Mouse (Mus musculus) spleen, adult 2 months (tissue): Measurements from ENCODE around the gene Tmem136. TPM values are rescaled to one million over a fixed set of nuclear protein-coding genes. Genes with fewer than 3 reads are reported as not detected.

Source experiments
- DNase-seq, 2 experiments: peaks; one replicate each; pipeline versions ENCODE4 v3.0.0 to v3.0.0-alpha.2; 2012 to 2021; ENCODE audit warnings: low spot score in 2 of 2, low read depth in 1 of 2
- H3K27ac ChIP-seq: fragments of 200-500 bp; 2 replicates; pipeline ENCODE4 v1.5.1; 2012; ENCODE audit warnings: low read length, inconsistent platforms; ENCODE audit not compliant: insufficient read depth
- H3K27me3 ChIP-seq: fragments of 200-500 bp; 2 replicates; pipeline ENCODE4 v1.6.1; 2012; ENCODE audit warnings: mild to moderate bottlenecking, moderate library complexity, low read length, inconsistent platforms; ENCODE audit not compliant: control insufficient read depth, insufficient read depth
- H3K36me3 ChIP-seq: fragments of 200-500 bp; 2 replicates; pipeline ENCODE4 v1.6.1; 2012; ENCODE audit warnings: mild to moderate bottlenecking, low read length, inconsistent platforms; ENCODE audit not compliant: control insufficient read depth, insufficient read depth
- H3K4me1 ChIP-seq: fragments of 200-500 bp; 2 replicates; pipeline ENCODE4 v1.6.1; 2011; ENCODE audit warnings: inconsistent platforms; ENCODE audit not compliant: control insufficient read depth, insufficient read depth, insufficient read length
- H3K4me3 ChIP-seq: fragments of 200-500 bp; 2 replicates; pipeline ENCODE4 v1.5.1; 2011; ENCODE audit warnings: mild to moderate bottlenecking, inconsistent platforms; ENCODE audit not compliant: insufficient read depth, insufficient read length; ENCODE audit errors: extremely low read depth
- CTCF ChIP-seq: fragments of 200-500 bp; IDR thresholded peaks from 2 replicates; pipeline ENCODE4 v1.5.1; 2011; ENCODE audit warnings: mild to moderate bottlenecking, inconsistent platforms; ENCODE audit not compliant: insufficient read depth, insufficient read length, insufficient replicate concordance; ENCODE audit errors: extremely low read depth
- POLR2A ChIP-seq: fragments of 200-500 bp; IDR thresholded peaks from 2 replicates; pipeline ENCODE4 v1.6.1; 2011; ENCODE audit warnings: low read depth, low read length, inconsistent platforms
- WGBS: fragments of 180-500 bp; shearing (Covaris S2); methylation state at CpG from one replicate; pipeline ENCODE4 v1.1.7; 2018; 5-methylcytosine and 5-hydroxymethylcytosine counted together
- polyA plus RNA-seq: library from polyadenylated mRNA; depleted of rRNA; stranded (reverse); fragments of >200 nt; gene quantifications from 2 replicates; pipeline ENCODE4 v1.2.3, GENCODE M21; 2012; rRNA removed

The Tmem136 gene
- polyA plus RNA-seq, 1 experiment: 0.60 TPM

DNA sequence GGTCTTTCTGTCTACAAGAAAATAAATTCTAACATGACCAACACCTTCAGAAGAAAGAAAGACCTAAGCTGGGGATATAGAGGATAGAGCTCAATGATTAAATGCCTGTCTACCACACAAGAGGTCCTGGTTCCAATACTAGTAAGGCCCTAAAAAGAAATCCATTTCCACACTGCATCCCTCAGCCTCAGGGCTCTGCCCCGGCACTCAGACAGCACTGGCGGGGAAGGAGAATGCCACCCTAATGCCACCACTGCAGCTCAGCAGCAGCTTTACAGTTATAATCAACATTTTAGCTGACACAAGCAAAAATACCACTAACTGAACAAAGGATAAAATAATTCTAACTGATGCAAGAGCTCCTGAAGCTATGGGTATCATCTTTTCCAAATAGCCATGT, 46.2 kb downstream of the Tmem136 start:
- TF ChIP-seq CTCF (no peak), POLR2A (no peak)
- Histone ChIP-seq H3K4me3 (no peak overlapping the region), H3K27ac (no peak overlapping the region), H3K27me3 (no peaks in the 10 kb centered on the region), H3K4me1 (no peaks in the 10 kb centered on the region), H3K36me3 (no peaks in the 10 kb centered on the region)
- DNase-seq: no peak
- 92% methylated on average over 2 of the region's 2 CpGs for WGBS

DNA sequence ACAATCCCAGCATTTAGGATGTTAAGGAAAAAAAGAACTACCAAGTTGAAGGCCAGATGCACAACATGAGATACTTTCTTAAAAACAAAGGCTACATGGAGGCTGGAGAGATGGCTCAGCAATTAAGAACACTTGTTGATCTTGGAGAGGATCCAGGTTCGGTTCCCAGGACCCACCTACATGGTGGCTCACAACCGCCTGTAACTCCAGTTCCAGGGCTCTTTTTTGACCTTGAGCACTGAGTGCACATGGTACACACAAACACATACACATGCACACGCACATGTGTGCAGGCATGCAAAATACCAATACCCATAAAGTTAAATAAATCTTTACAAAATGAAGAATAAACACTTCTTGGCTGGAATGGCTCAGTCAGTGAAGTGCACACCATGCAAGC, 48.5 kb downstream of the Tmem136 start:
- H3K27ac ChIP-seq: no peak overlapping the region
- H3K4me3 ChIP-seq: no peak overlapping the region
- no peaks in the 10 kb centered on the region for H3K4me1 ChIP-seq
- DNase-seq: no peak
- TF ChIP-seq POLR2A: no peak
- TF ChIP-seq CTCF: no peak
- H3K36me3 ChIP-seq: no peaks in the 10 kb centered on the region
- 89% methylated on average over 3 of the region's 3 CpGs for WGBS
- H3K27me3 ChIP-seq: no peaks in the 10 kb centered on the region

DNA sequence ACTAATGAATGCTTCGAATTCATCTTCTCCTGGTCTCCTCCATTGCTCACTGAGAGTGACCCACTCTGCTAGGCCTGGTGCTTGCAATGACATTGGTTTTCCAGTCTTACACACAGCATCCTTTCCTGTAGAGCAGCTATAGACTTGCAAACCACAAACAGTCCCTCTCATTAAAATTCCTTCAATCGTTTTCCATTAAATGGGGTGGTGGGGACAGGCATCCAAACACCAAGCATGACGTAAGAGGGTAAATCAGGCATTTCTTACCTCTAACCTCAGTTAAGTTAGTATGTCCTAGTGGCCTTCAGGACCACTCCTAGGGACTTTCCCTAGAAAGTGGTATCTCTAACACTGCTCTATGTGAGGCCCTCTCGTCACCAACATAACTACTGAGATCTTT, 51.1 kb downstream of the Tmem136 start:
- 91% methylated on average over 4 of the region's 4 CpGs for WGBS
- no peak for TF ChIP-seq CTCF
- no peak for TF ChIP-seq POLR2A

DNA sequence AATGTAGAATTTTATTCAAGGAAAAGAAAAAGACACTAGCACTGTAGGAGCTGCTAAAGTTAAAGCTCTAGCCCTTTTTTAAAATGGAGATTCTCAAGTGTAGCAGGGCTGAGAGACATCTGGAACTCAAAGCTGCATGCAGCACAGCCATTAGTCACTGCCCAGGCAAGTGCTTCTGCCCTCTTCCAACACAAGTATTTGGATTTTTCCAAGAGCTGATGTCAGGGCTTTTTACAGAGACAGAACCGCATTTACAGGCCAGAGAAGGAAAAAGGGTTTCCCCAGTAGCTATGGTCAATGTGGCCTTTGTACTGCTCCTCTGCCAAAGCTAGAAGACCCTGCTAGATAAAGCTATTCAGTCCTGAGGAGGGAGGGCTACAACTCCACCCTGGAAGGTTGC, 54.8 kb downstream of the Tmem136 start:
- no peak overlapping the region for H3K27ac ChIP-seq
- no peaks in the 10 kb centered on the region for H3K27me3 ChIP-seq
- TF ChIP-seq POLR2A (no peak), CTCF (no peak)
- H3K4me1 ChIP-seq: no peaks in the 10 kb centered on the region
- DNase-seq: no peak
- 91% methylated on average over 1 of the region's 1 CpGs for WGBS
- H3K4me3 ChIP-seq: no peak overlapping the region
- H3K36me3 ChIP-seq: no peaks in the 10 kb centered on the region

More for the DNA sequence above, 51.1 kb downstream of the Tmem136 start:
- Histone ChIP-seq H3K27ac (no peak overlapping the region), H3K4me1 (no peaks in the 10 kb centered on the region), H3K4me3 (no peak overlapping the region), H3K36me3 (no peaks in the 10 kb centered on the region), H3K27me3 (no peaks in the 10 kb centered on the region)
- no peak for DNase-seq

Other genes with a start within 250 kb of the Tmem136 start
- 0.19 and 0.28 TPM in 2 replicates for gene Grik4, start 172.1 kb downstream of the Tmem136 start, polyA plus RNA-seq
- gene Arhgef12, start 9.3 kb downstream of the Tmem136 start, polyA plus RNA-seq: 7.1 and 9.0 TPM in 2 replicates
- not detected in 2 replicates for gene Pou2f3, start 93.8 kb upstream of the Tmem136 start, polyA plus RNA-seq
- 8.5 and 10.9 TPM in 2 replicates for gene Oaf, start 123.3 kb upstream of the Tmem136 start, polyA plus RNA-seq
- gene Trim29, start 194.3 kb upstream of the Tmem136 start, polyA plus RNA-seq: 0.06 TPM in 1 of 2 replicates, not detected in the other